Mouse (Mus musculus) forebrain, embryonic 13.5 days (tissue): ENCODE measurements around the gene Tas1r2. TPM values are rescaled to one million over a fixed set of nuclear protein-coding genes. Genes with fewer than 3 reads are reported as not detected.

ENCODE experiments used
- ATAC-seq: fragments of 200-750 bp; cut with Nextera tagmentation; 2 replicates; pipeline ENCODE4 v1.8.0; 2017
- H3K27ac ChIP-seq: fragments of 300-500 bp; sonication (generic); 2 replicates; pipeline ENCODE4 v1.5.1; 2015; ENCODE audit warnings: inconsistent platforms, mild to moderate bottlenecking, moderate library complexity
- H3K27me3 ChIP-seq: fragments of 300-500 bp; sonication (generic); 2 replicates; pipeline ENCODE4 v1.6.1; 2015; ENCODE audit warnings: mild to moderate bottlenecking, inconsistent platforms
- H3K36me3 ChIP-seq: fragments of 300-500 bp; sonication (generic); 2 replicates; pipeline ENCODE4 v1.6.1; 2015; ENCODE audit warnings: mild to moderate bottlenecking, inconsistent platforms; ENCODE audit not compliant: poor library complexity, severe bottlenecking
- H3K4me1 ChIP-seq: fragments of 300-500 bp; sonication (generic); 2 replicates; pipeline ENCODE4 v1.6.1; 2015; ENCODE audit warnings: inconsistent platforms
- H3K4me2 ChIP-seq: fragments of 300-500 bp; sonication (generic); 2 replicates; pipeline ENCODE4 v1.6.1; 2015; ENCODE audit warnings: inconsistent platforms, mild to moderate bottlenecking, moderate library complexity
- H3K4me3 ChIP-seq: fragments of 300-500 bp; sonication (generic); 2 replicates; pipeline ENCODE4 v1.5.1; 2015; ENCODE audit warnings: mild to moderate bottlenecking, inconsistent platforms
- H3K9ac ChIP-seq: fragments of 300-500 bp; sonication (generic); 2 replicates; pipeline ENCODE4 v1.6.1; 2015; ENCODE audit warnings: mild to moderate bottlenecking, inconsistent platforms
- H3K9me3 ChIP-seq: fragments of 300-500 bp; sonication (generic); replicated peaks from 2 replicates; pipeline ENCODE4 v1.6.1; 2016; ENCODE audit warnings: inconsistent platforms
- WGBS: fragments of 180-500 bp; shearing (Covaris S2); methylation state at CpG from one replicate; pipeline ENCODE4 v1.1.7; 2015; 5-methylcytosine and 5-hydroxymethylcytosine counted together
- polyA plus RNA-seq: library from polyadenylated mRNA; unstranded; fragments of >200 nt; fragmentation: Nextera tagmentation; extraction: Ambion mirVana; gene quantifications from 2 replicates; pipeline ENCODE4 v1.2.1, GENCODE M21; 2015

Gene Tas1r2
- polyA plus RNA-seq, 1 experiment from 2014 or later: not detected

GRCm38 (mm10) chr4:139684639-139685017, 31.3 kb downstream of the Tas1r2 start:
- peak; percentile 21; the same call in 1 of the 2 replicates for ATAC-seq
- Histone ChIP-seq H3K27me3 (0 out of 2 replicates have a peak, but pooled peaks cover 3% of the 10 kb centered on the region), H3K4me2 (no peak overlapping the region), H3K9ac (no peak overlapping the region), H3K9me3 (peaks cover 9% of the 10 kb centered on the region), H3K27ac (no peak overlapping the region), H3K36me3 (no peaks in the 10 kb centered on the region), H3K4me3 (no peak overlapping the region), H3K4me1 (0 out of 2 replicates have a peak, but pooled peaks cover 2% of the 10 kb centered on the region)
- 14% methylated on average over 3 of the region's 3 CpGs for WGBS

GRCm38 (mm10) chr4:139688058-139688457, 34.7 kb downstream of the Tas1r2 start:
- ATAC-seq: no peak
- Histone ChIP-seq H3K9ac (no peak overlapping the region), H3K9me3 (no peaks in the 10 kb centered on the region), H3K4me3 (no peak overlapping the region), H3K4me2 (no peak overlapping the region), H3K36me3 (no peaks in the 10 kb centered on the region), H3K27me3 (peaks cover 18% of the 10 kb centered on the region; the same call in 1 of the 2 replicates), H3K4me1 (0 out of 2 replicates have a peak, but pooled peaks cover 7% of the 10 kb centered on the region), H3K27ac (no peak overlapping the region)
- 42% methylated on average over 9 of the region's 9 CpGs for WGBS

GRCm38 (mm10) chr4:139689627-139690269, 36.4 kb downstream of the Tas1r2 start:
- H3K27ac ChIP-seq: no peak overlapping the region
- H3K27me3 ChIP-seq: peaks cover 23% of the 10 kb centered on the region; the same call in 1 of the 2 replicates
- H3K9ac ChIP-seq: no peak overlapping the region
- H3K36me3 ChIP-seq: no peaks in the 10 kb centered on the region
- 42% methylated on average over 7 of the region's 7 CpGs for WGBS
- no peaks in the 10 kb centered on the region for H3K9me3 ChIP-seq
- ATAC-seq: no peak
- no peak overlapping the region for H3K4me3 ChIP-seq
- 0 out of 2 replicates have a peak, but pooled peaks cover 7% of the 10 kb centered on the region for H3K4me1 ChIP-seq
- H3K4me2 ChIP-seq: no peak overlapping the region

GRCm38 (mm10) chr4:139693315-139693714, 40.0 kb downstream of the Tas1r2 start:
- Histone ChIP-seq H3K27me3 (peaks cover 32% of the 10 kb centered on the region), H3K4me3 (no peak overlapping the region), H3K9ac (no peak overlapping the region), H3K4me1 (peaks cover 11% of the 10 kb centered on the region), H3K9me3 (no peaks in the 10 kb centered on the region), H3K4me2 (no peak overlapping the region), H3K27ac (no peak overlapping the region), H3K36me3 (no peaks in the 10 kb centered on the region)
- ATAC-seq: no peak
- 13% methylated on average over 5 of the region's 5 CpGs for WGBS

- Histone ChIP-seq H3K4me1 (peaks cover 4% of the 10 kb centered on the region), H3K27ac (no peak overlapping the region), H3K9ac (no peak overlapping the region), H3K9me3 (no peaks in the 10 kb centered on the region; the same call in 1 of the 2 replicates), H3K4me2 (no peak overlapping the region), H3K36me3 (no peaks in the 10 kb centered on the region), H3K4me3 (no peak overlapping the region), H3K27me3 (peaks cover 17% of the 10 kb centered on the region)
- ATAC-seq: no peak
- WGBS: 5% methylated on average over 9 of the region's 9 CpGs
These were observed 44.4 kb downstream of the Tas1r2 start for GRCm38 (mm10) chr4:139697755-139698154.

- no peak overlapping the region for H3K4me3 ChIP-seq
- H3K27me3 ChIP-seq: peaks cover 11% of the 10 kb centered on the region
- H3K4me2 ChIP-seq: no peak overlapping the region
- 70% methylated on average over 8 of the region's 8 CpGs for WGBS
- no peak overlapping the region for H3K27ac ChIP-seq
- no peak overlapping the region for H3K9ac ChIP-seq
- ATAC-seq: no peak
- H3K36me3 ChIP-seq: no peaks in the 10 kb centered on the region
- peaks cover 4% of the 10 kb centered on the region for H3K4me1 ChIP-seq
- H3K9me3 ChIP-seq: no peaks in the 10 kb centered on the region; the same call in 1 of the 2 replicates
These were observed 45.3 kb downstream of the Tas1r2 start for GRCm38 (mm10) chr4:139698602-139699001.

GRCm38 (mm10) chr4:139702914-139703313, 49.6 kb downstream of the Tas1r2 start:
- WGBS: 70% methylated on average over 4 of the region's 4 CpGs
- Histone ChIP-seq H3K4me2 (no peak overlapping the region), H3K9me3 (no peaks in the 10 kb centered on the region; the same call in 1 of the 2 replicates), H3K36me3 (no peaks in the 10 kb centered on the region), H3K4me1 (peaks cover under 1% of the 10 kb centered on the region), H3K27me3 (no peaks in the 10 kb centered on the region), H3K9ac (no peak overlapping the region), H3K4me3 (no peak overlapping the region), H3K27ac (no peak overlapping the region)
- no peak for ATAC-seq

- Histone ChIP-seq H3K4me2 (no peak overlapping the region), H3K9ac (no peak overlapping the region), H3K4me1 (no peaks in the 10 kb centered on the region), H3K4me3 (no peak overlapping the region), H3K9me3 (no peaks in the 10 kb centered on the region; the same call in 1 of the 2 replicates), H3K36me3 (no peaks in the 10 kb centered on the region), H3K27me3 (no peaks in the 10 kb centered on the region), H3K27ac (no peak overlapping the region)
- ATAC-seq: no peak
- 84% methylated on average over 11 of the region's 11 CpGs for WGBS
These were observed 50.1 kb downstream of the Tas1r2 start for GRCm38 (mm10) chr4:139703468-139703867.

- Histone ChIP-seq H3K4me1 (peaks cover 7% of the 10 kb centered on the region), H3K27me3 (peaks cover 3% of the 10 kb centered on the region; the same call in 1 of the 2 replicates), H3K4me3 (no peak overlapping the region), H3K9ac (no peak overlapping the region), H3K4me2 (no peak overlapping the region), H3K36me3 (no peaks in the 10 kb centered on the region), H3K27ac (no peak overlapping the region), H3K9me3 (no peaks in the 10 kb centered on the region; the same call in 1 of the 2 replicates)
- ATAC-seq: no peak
- WGBS: 84% methylated on average over 5 of the region's 5 CpGs
These were observed 52.6 kb downstream of the Tas1r2 start for GRCm38 (mm10) chr4:139705986-139706385.

GRCm38 (mm10) chr4:139710467-139711334, 57.4 kb downstream of the Tas1r2 start:
- H3K36me3 ChIP-seq: no peaks in the 10 kb centered on the region
- H3K9me3 ChIP-seq: no peaks in the 10 kb centered on the region
- no peak overlapping the region for H3K27ac ChIP-seq
- 33% methylated on average over 25 of the region's 25 CpGs for WGBS
- peaks cover 7% of the 10 kb centered on the region; the same call in 1 of the 2 replicates for H3K27me3 ChIP-seq
- peaks cover 9% of the 10 kb centered on the region for H3K4me1 ChIP-seq
- ATAC-seq: no peak
- no peak overlapping the region for H3K4me3 ChIP-seq
- no peak overlapping the region for H3K9ac ChIP-seq
- H3K4me2 ChIP-seq: no peak overlapping the region

- H3K27me3 ChIP-seq: 0 out of 2 replicates have a peak, but pooled peaks cover 4% of the 10 kb centered on the region
- no peak overlapping the region for H3K4me3 ChIP-seq
- ATAC-seq: no peak
- H3K9ac ChIP-seq: no peak overlapping the region
- peaks cover 8% of the 10 kb centered on the region for H3K4me1 ChIP-seq
- H3K36me3 ChIP-seq: no peaks in the 10 kb centered on the region
- WGBS: 29% methylated on average over 13 of the region's 13 CpGs
- H3K4me2 ChIP-seq: no peak overlapping the region
- H3K27ac ChIP-seq: no peak overlapping the region
- H3K9me3 ChIP-seq: no peaks in the 10 kb centered on the region
These were observed 62.0 kb downstream of the Tas1r2 start for GRCm38 (mm10) chr4:139715241-139715932.
